Mouse (Mus musculus) myocyte (in vitro differentiated cells): ENCODE measurements around the gene Naa35.

Experiments used
- CEBPB ChIP-seq: IDR thresholded peaks from 2 replicates; pipeline ENCODE4 v1.6.1; 2011; ENCODE audit warnings: mild to moderate bottlenecking, moderate library complexity; ENCODE audit not compliant: poor library complexity, insufficient read depth, severe bottlenecking
- E2F4 ChIP-seq: IDR thresholded peaks from one replicate; pipeline ENCODE4 v1.6.1; 2011; ENCODE audit warnings: mild to moderate bottlenecking, control low read depth, moderate library complexity; ENCODE audit not compliant: insufficient read depth
- MAX ChIP-seq: IDR thresholded peaks from one replicate; pipeline ENCODE4 v1.6.1; 2011; ENCODE audit warnings: low read depth, mild to moderate bottlenecking, control low read depth
- MYOD1 ChIP-seq, 3 experiments: IDR thresholded peaks; one replicate each; pipeline ENCODE4 v1.6.1; 2011; ENCODE audit warnings: control low read depth in 2 of 3, low read depth in 2 of 3, mild to moderate bottlenecking in 2 of 3, moderate library complexity in 1 of 3; ENCODE audit not compliant: insufficient read length in 2 of 3, control insufficient read depth in 1 of 3
- MYOG ChIP-seq, 3 experiments: IDR thresholded peaks; one replicate each; pipeline ENCODE4 v1.6.1; 2011; ENCODE audit warnings: control low read depth in 2 of 3, low read depth in 2 of 3, mild to moderate bottlenecking in 2 of 3; ENCODE audit not compliant: insufficient read length in 2 of 3, control insufficient read depth in 1 of 3, insufficient read depth in 1 of 3
- POLR2A ChIP-seq: IDR thresholded peaks from one replicate; pipeline ENCODE4 v1.6.1; 2011; ENCODE audit warnings: low read depth, mild to moderate bottlenecking, control low read depth, moderate library complexity; ENCODE audit not compliant: insufficient read length
- POLR2AphosphoS2 ChIP-seq: IDR thresholded peaks from one replicate; pipeline ENCODE4 v1.6.1; 2011; ENCODE audit warnings: low read depth, control low read depth; ENCODE audit not compliant: insufficient read length
- REST ChIP-seq: IDR thresholded peaks from one replicate; pipeline ENCODE4 v1.6.1; 2011; ENCODE audit warnings: mild to moderate bottlenecking, control low read depth, moderate library complexity; ENCODE audit not compliant: insufficient read depth, insufficient read length
- TCF12 ChIP-seq: IDR thresholded peaks from one replicate; pipeline ENCODE4 v1.6.1; 2011; ENCODE audit warnings: mild to moderate bottlenecking, control low read depth; ENCODE audit not compliant: poor library complexity, insufficient read depth, severe bottlenecking
- TCF3 ChIP-seq: IDR thresholded peaks from one replicate; pipeline ENCODE4 v1.6.1; 2011; ENCODE audit warnings: low read depth, control low read depth; ENCODE audit not compliant: insufficient read length
- USF1 ChIP-seq: IDR thresholded peaks from one replicate; pipeline ENCODE4 v1.6.1; 2011; ENCODE audit warnings: low read depth, mild to moderate bottlenecking, control low read depth, moderate library complexity

GRCm38 (mm10) chr13:59653136-59653535, 68.1 kb downstream of the Naa35 start:
- TF ChIP-seq POLR2A (no peak), MYOD1 (IDR thresholded peaks at IDR 0.05; ENCODE audit: control insufficient read depth in 1 of 3, insufficient read length in 2 of 3, low read depth in 2 of 3) (no peak), TCF12 (no peak), E2F4 (no peak), MAX (no peak), USF1 (no peak), POLR2AphosphoS2 (no peak), MYOG (IDR thresholded peaks at IDR 0.05; ENCODE audit: control insufficient read depth in 1 of 3, insufficient read depth in 1 of 3, insufficient read length in 2 of 3, low read depth in 2 of 3) (no peak), TCF3 (no peak), CEBPB (no peak), REST (no peak)
